Mouse (Mus musculus) heart, postnatal 36 days (tissue): ENCODE measurements at regions not wholly inside any gene's neighbourhood (a gene's known extent, or its start where the extent isn't known, plus 50 kb on each side); places are given as distances from the start of the nearest gene placed in this dataset.

Experiments
- DNase-seq, 2 experiments: peaks; one replicate each; pipeline ENCODE4 v3.0.0; 2021 to 2022
- intact Hi-C: fragments of 180-260 bp; cut with DNase I; formaldehyde crosslinking; loops from one replicate; pipeline ENCODE4 v1.15.1; 2025

DNA sequence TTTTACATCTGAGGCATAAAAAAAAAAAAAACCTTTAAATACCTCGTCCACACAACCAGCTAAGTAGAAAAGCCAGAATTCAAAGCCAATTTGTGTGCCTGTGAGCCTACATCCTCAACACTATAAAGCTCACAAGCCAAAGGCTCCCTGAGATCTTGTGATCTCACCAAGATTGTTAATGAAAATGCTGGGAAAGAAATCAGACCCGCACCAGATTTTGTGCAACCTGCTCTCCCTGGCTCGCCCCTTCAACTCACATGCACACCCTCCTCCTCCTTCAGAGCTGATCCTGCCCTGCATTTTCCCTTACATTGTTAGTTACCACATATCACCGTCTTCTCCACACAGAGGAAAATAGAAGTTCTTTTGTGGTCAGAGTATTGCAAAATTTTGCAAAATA lies 433.9 kb downstream of the Psat1 start:
- DNase-seq: no peak
- intact Hi-C loops: no loop called here

DNA sequence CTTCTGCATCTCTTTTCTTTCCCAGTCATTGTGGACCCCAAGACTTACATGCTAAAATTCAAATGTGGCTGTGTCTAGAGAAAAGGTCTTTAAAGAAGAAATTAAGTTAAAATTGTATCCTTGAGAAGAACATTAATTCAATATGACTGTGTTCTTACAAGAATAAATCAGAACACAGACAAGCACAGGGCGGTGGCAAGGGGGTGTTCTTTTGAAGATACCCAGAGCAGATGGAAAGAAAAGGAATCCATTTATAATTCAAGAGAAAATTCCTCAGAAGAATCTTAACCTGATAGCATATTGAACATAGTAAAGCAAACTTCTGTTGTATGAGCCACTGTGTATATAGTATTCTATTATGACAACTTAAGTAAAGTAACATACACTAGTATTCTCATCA lies 436.7 kb downstream of the Psat1 start:
- no peak for DNase-seq
- intact Hi-C loops: no loop called here

DNA sequence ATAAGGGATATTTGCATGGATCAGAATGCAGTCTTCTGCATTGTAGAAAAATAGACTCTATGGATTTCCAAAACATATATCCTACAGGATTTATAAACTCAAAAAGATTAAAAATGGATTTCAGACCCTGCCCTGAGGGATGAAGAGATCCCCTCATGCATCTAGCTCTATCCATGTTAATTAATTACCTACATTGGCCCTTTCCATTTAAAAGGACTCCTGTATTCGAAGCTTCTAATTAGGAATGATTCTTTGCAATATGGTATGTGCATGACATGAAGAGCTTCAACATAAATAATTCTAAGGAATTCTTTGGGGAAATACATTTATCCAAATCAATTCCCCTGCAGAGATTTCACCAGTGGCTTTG lies 444.2 kb downstream of the Psat1 start:
- intact Hi-C loops: no loop called here
- no peak for DNase-seq

DNA sequence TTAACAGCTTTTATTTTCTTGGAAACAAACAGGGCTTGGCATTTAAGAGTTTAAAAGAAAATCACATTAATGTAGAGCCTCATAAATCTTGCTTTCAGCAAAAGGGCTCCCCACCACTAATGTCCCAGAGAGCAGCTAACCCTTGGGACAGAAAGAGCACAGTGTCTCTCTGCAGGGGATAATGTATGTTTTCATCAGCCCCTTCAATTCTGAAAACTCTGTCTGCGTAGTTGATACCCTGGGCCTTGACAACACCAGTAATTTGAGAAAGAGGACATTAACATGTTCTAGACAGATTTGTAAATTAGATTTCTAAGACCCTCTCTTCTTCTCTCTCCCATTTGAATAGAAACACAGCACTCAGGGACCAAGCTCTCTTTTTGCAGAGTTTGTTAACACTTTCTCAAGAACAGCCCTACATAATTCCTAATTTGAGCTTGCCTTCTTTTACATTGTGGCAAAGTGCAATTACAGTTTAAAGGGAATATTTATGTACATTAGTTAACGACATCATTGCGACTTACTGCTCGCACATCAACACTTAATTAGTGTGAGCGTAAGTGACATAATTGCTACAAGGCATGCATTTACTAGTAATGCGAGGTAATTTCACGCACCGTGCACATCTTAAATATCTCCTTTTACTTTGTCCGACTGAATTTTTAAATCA lies 444.7 kb downstream of the Psat1 start:
- intact Hi-C loops: no loop called here

DNA sequence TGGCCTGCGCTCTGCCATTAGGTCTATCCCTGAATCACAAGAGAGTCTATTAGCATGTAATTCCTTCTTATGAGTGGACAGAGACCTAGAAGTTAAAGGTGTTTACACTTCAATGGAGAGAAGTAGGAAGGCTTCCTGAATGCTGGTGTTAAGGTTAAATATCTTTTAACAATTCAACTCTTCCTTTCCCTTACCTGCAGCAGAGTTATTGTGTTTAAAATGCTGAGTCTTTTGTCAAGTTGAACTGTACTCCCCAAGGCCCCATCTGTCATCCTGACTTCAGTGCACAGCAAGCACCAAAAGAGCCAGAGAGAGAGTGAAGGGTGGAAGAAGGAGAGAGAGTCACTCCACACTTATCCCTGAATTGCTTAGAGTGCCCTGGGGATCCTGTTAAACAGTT lies 451.6 kb downstream of the Psat1 start:
- intact Hi-C loops: no loop called here
- DNase-seq: no peak

More for the DNA sequence above, 444.7 kb downstream of the Psat1 start:
- DNase-seq: no peak

DNA sequence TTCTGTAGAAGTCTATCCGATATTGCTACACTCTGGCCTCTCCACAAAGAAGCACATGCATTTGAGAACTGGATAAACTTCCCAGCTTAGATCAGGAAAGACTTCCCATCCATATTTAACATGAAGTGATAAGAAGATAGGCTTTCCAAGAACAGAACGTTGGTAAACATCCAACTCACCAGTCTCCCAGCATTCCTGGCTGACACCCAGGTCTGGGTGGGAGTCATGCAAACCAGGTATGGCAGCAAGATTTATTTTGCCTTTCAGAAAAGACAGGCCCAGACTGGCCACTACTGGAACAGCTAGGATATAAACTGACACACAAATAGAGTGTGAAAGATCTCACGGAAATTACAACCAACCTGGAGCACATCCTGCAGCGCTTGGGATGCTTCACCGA lies 459.6 kb downstream of the Psat1 start:
- intact Hi-C loops: no loop called here
- no peak for DNase-seq

DNA sequence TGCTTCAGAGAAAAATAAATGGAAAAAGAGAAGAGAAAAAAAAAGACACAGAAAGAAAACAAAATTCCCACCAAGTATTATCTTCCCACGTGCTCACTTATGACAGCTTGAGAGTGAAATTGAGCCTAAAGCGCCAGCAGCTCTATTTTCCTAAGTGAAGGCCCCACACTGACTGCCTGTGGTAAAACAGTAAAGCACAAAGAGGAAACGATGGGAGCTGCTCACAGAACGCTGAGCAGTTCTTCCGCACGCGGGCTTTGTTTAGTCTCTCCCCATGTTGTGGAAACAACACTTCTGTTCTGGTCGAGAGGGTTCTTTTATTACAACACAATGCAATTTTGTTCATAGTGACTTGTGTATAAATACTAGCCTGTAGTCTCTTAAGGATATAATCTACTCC lies 465.5 kb downstream of the Psat1 start:
- DNase-seq: no peak
- intact Hi-C loops: no loop called here

DNA sequence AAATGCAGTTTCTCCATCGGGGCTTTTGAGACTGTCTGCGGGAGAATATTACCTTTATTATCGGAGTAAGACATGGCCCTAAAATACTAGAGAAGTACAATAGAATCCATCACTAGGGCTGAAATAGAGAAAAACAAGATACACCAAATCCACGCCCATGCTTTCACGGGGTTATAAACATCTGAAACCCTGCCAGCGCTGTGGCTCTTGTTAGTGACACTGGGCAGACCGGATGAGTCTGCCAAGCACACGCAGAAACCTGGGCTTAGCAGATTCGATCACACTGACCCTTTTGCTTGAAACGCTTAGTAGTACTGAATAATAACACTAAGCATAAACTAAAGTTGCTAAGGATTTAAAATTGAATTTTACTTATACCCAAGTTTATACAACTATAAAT lies 477.6 kb downstream of the Psat1 start:
- no peak for DNase-seq
- intact Hi-C loops: no loop called here

DNA sequence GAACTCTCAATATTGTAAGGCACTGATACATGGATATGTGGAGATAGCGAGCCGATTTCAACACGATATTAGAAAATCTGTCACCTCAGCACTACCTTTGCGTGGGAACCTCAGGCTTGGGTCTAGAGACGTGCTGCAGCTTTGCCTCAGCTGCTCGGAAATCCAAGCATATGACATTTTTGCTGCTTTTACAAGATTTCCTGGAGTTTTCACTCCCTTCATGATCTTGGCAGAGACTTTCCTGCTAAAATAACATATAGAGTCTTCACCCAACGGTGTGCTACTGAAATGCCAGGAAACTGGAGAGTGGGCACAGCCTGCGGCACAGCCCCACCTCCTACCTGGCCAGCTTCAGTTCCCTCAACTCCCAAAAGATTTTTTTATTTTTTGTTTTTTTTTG lies 480.4 kb downstream of the Psat1 start:
- intact Hi-C loops: no loop called here
- no peak for DNase-seq

DNA sequence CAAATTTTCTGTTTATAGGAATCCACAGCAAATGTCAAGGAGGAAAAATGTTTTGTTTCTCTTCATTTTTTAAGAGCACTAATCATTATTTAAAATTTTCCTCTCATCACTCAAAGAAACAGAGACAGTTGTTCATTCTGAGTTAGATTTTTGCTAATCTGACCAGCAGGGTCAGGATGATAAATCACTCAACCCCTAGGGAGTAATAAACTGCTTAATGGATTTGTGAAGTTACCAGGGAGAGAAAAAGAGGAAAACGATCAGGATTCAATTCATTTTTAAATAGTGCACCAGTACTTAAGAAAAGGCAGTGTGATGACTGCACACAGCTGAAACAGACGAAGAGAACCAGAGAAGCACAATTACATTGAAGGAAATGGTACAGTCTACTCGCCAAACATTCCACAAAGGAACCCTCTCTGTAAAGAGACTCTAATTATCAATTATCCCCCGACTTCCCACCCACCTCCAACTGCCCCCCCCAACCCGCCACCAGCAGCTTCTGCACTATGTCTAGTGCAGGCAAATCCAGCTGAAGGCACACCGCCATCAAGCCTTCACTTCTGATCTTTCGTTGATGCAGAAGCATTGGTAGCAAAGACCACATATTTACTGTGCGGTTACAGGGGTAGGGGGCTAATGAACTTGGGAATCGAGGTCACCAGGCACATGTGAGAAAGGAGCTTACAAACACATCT lies 481.9 kb downstream of the Psat1 start:
- no peak for DNase-seq
- intact Hi-C loops: no loop called here

DNA sequence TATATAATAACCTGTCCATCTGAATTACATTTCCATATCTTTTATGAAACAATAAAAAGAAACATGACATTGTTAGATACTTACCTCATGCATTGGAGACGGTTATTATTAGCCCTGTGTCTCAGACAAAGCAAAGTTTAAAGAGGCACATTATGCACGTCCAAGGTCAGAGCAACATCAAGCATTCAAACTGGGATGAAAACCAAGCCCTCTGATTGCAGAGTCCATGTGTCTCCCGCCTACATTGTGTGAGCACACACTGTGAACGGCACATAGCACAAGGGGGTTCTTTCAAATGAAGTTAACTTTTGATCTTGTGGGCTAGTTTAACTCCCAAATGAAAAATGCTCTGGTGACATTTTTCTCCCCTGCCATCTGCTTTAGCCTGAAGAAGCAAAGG lies 489.3 kb downstream of the Psat1 start:
- DNase-seq: no peak
- intact Hi-C loops: no loop called here

DNA sequence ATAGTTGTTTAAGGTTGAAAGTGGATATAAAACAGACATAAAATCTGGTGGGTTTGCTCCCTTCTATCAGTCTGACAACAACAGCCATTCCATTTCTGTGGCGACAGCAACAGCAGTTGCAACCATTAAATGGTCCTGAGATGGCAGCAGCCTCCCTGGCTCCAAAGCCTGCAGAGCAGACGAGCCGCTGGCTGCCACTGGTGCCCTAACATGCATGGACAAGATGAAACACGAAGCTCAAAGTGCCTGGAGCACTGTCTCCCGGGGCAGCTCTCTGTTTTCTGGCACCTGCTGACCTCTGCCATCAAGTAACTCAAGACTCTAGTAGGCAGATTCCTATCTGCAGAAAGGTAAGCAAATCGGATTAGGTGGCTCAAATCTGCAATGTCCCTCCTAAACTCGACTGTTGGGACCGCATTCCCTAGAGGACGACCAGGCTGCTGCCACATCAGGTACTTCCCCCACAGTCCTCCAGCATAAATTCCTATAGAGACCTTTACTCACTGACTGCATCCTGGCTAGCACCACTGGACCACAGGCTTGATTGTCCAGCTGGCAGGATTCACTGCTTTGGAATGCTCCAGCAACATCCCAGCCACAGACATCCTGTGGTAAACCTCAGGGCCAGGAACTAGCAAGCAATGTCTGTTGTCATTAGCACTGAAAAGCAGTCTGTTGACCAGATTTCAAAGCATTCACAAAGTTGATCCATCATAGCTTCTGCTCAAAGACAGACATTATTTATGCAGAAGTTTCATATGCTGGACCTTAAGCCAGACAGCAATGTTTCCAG lies 490.0 kb downstream of the Psat1 start:
- intact Hi-C loops: no loop called here
- DNase-seq: no peak

DNA sequence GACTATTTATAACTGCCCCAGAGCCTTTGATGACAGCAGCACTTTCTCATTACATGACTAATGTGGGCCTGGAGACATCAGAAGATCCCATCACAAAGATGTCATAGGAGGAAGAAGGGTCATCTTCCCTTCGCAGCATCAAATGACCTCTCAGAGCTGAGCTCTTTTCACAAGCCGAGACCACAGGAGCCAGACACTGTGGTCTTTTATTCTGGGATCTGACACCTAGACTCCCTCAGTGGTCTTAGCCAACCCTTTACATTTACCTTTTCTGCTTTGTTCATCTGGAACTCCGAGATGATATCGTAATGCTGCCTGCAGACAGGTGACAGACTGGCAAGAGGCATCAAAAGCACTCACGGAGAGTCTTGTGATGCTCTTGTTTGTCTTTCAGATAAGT lies 498.1 kb downstream of the Psat1 start:
- intact Hi-C loops: no loop called here
- DNase-seq: no peak

DNA sequence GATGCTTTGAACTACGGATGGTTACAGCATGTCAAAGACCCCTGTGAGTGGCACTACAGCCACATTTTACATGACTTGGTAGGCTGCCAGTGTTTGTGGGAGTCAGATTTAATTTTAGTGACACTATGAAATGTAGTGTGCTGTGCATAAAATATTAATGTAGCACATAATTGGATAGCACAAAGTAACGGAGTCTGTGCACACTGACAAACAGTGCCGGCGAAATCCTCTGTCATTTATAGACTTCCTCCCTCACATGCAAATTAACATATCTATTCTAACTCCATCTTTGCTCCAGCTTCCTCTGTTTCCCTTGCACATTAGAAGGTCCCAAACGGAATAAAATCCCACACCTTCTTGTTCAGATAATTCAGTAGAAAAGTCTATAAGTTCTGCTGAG lies 515.3 kb downstream of the Psat1 start:
- DNase-seq: no peak
- intact Hi-C loops: no loop called here

DNA sequence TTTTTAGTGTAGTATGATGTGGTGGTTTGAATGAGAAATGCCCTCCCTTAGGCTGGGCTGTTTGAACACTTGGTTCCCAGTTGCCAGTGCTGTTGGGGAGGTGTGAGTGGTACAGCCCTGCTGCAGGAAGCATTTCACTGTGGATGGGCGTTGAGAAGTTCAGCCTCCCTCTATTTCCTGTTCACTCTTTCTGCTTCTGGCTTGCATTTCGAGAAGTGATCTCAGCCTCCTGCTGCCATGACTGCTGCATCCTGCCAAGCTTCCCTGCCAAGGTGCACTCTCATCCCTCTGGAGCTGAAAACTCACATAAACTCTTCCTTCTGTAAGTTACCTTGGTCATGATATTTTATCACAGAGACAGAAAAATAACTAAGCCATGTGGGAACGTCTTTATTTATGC lies 525.8 kb downstream of the Psat1 start:
- intact Hi-C loops: no loop called here
- no peak for DNase-seq

DNA sequence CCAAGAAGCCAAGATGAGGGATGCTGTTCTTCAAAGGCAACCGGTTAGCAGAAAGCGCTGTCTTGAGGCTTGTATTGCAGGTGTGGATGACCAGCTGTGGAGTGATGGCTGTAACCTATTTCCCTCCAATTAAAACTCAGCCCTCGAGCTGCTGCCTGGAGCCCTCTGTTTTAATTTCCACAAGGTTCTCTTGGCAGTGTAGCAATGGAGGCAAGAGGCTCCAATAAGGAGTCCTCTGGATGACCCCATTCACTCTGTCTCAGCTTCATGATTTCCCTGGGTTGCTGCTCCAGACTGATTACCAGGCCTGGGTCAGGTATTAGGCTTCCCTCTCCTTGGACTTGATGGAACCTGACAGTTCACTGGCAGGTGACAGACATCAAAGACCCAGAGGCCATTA lies 548.5 kb downstream of the Psat1 start:
- intact Hi-C loops: no loop called here
- DNase-seq: no peak

DNA sequence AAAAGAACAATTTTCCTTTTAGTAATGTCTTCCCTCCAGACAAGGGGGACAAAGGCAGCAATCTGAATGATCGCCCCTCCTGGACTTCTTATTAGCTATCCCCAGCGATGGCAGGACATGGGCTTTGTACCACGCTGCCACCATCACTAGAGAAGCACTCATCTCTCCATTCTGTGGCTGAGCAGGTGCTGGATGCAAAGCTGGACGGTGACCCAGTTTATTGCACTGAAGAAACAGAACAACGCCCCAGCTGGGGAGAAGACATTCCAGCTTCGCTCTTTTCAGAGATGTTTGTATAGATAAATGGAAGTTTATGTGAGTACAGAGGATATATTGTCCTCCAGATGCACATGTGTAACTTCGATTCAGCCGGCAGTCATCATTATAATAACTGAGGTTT lies 575.5 kb downstream of the Psat1 start:
- no peak for DNase-seq
- intact Hi-C loops: no loop called here

DNA sequence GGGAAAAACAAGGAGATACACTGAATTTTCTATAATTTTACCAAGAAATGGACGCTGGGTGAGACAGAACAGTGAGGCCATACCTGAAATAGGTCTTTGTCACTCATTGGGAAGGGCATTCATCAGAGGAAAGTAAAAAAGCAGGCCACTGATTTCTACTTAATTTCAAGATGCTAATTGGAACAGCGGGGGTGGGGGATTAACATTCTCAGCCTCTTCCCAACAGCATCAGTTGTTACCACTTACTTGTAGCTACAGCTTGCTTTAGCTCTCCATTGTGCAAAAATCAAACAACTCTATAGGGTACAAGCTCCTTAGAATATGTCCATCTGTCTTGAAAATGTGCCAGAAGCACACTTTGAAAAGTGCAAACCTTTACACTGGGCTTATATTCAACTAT lies 580.2 kb downstream of the Psat1 start:
- intact Hi-C loops: no loop called here

DNA sequence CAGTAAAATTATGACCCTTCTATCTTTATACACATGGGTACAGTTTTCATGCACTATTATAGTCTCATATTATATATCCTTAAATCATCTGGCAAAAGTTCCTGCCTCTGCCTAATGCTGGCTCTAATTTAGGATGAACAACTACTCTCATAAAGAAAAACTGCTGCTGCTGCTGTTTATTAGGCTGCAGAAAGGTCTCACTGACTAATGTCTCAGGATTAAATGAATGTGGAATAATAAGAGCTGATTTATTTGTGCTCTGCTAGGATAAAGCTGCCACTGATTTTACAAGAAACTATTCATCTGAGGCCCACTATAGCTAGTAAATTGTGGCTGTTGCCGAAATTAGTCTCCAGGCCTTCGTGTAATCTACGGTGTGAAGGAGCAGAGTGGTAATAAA lies 590.0 kb downstream of the Psat1 start:
- intact Hi-C loops: no loop called here
- no peak for DNase-seq

More for the DNA sequence above, 580.2 kb downstream of the Psat1 start:
- no peak for DNase-seq

DNA sequence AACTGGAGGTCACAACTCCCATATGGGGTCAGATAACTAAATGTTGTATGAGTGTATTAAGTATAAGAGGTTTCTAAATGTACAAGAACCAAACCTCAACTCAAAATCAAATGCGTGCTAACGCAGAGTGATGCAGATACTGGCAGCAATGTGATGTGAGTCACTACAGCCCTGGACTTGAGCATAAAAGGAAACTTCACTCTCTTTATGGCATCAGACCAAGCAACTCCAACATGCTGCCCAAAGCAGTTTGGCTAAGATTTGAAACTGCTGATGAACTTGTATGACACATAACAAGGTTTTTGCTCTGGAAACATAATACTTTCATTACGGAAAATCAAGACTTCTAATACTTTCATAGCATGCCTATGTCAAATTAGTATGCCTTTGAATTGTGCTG lies 598.8 kb downstream of the Psat1 start:
- intact Hi-C loops: no loop called here
- DNase-seq: no peak

DNA sequence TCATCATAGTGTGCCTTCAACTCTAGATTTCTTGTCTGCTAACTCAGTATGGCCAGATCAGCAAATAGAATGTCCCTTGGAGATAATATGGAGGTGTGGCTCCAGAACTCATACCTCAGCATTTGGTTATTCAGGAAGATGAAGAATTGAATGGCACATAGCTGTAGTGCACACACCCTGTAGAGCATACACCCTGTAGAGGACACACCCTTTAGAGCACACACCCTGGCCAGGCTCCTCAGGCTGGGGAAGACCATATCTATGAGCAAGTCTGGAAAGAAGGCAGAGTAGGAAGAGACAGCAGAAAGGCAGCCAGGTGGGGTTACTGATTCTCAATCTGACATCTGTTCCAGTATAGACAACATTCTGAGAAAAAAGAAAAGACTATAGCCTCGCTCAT lies 604.9 kb downstream of the Psat1 start:
- intact Hi-C loops: no loop called here

More for the DNA sequence above, 604.9 kb downstream of the Psat1 start:
- no peak for DNase-seq
